Mouse (Mus musculus): ENCODE results near the gene Nudt12. TPM values are rescaled to one million over a fixed set of nuclear protein-coding genes. Genes with fewer than 3 reads are reported as not detected.

Gene Nudt12
- 6.6 and 10.0 TPM in 2 replicates for polyA plus RNA-seq (2016; fragmentation: Nextera tagmentation; extraction: Ambion mirVana)

DNA sequence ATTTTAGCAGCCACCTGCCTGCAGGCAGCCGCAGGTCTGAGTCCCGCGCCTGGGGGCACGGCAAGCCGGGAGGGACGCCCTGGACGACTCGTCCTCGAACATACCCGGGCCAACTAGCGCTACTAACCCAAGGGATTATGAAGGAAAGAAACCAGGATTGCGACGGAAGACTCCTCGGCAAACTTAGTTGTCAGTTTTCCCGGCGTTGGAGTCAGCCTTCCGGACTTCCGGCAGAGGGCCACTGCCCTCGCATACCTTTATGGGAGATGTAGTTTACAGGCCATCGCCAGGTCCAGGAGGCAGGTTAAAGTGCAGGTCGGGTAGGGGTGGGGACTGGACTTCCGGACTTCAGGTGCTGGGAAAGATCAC, at the start of gene Nudt12:
Nudt12 (minus strand) TSS at position 282 of the 369 bp plus-strand sequence.
- Histone ChIP-seq H3K9me3 (no peaks in the 10 kb centered on the region), H3K4me1 (replicated peaks) (peaks cover 9% of the 10 kb centered on the region; the same call in 1 of the 2 replicates), H3K4me3 (replicated peaks) (peak within 1 kb of the TSS; percentile 70), H3K27ac (peak within 1 kb of the TSS; percentile 64), H3K36me3 (peaks cover 4% of the 10 kb centered on the region; the same call in 1 of the 2 replicates), H3K9ac (replicated peaks) (peak within 1 kb of the TSS; percentile 69), H3K27me3 (no peaks in the 10 kb centered on the region), H3K4me2 (peak within 1 kb of the TSS; percentile 75)
- 1% methylated on average over 22 of the region's 22 CpGs for WGBS
- peak; percentile 78 for ATAC-seq (ENCODE audit: insufficient number of reproducible peaks, insufficient read depth, low FRiP score, low TSS enrichment, low read depth)

DNA sequence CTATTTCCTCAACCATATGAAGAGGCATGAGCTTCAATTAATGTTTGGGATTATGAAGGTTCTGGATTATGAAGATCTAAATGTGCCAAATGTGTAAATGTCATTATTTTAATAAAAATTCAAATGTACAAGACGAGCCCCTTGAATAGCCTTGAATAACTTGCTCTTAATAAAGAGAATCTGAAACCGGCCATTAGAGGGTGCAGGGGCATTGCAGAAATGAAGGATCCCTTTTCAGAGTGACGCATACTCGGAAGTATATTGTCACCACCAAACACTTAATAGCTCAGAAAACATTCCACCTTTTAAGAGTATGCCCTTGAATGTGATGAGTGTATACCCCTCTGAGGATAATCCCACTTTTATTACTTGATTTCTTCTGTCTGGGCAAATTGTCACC, 40.1 kb upstream of the Nudt12 start:
- ATAC-seq (ENCODE audit: insufficient number of reproducible peaks, insufficient read depth, low FRiP score, low TSS enrichment, low read depth): no peak
- Histone ChIP-seq H3K9me3 (no peaks in the 10 kb centered on the region), H3K9ac (replicated peaks) (no peak overlapping the region), H3K4me3 (replicated peaks) (no peak overlapping the region), H3K4me1 (replicated peaks) (no peaks in the 10 kb centered on the region), H3K4me2 (no peak overlapping the region), H3K27me3 (no peaks in the 10 kb centered on the region), H3K27ac (no peak overlapping the region), H3K36me3 (no peaks in the 10 kb centered on the region)
- 74% methylated on average over 4 of the region's 4 CpGs for WGBS

DNA sequence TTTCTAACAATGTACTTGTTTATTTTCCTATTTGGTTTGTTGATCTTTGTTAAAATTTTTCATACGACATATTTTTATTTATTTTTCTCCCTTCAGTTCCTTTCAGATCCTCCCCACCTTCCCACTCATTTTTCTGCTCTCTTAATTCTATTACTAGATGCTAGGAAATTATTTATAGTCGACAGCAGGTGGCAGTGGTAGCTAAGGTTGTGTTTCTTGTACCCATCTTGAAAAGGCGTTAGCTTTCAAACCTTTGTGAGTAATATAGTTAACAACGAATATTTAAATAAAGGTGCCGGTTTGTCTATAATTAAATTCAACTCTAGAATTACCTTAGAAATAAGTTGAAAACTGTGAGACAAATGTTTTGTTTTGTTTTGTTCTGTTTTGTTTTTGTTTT, 26.6 kb upstream of the Nudt12 start:
- ATAC-seq (ENCODE audit: insufficient number of reproducible peaks, insufficient read depth, low FRiP score, low TSS enrichment, low read depth): no peak
- no peak overlapping the region for H3K27ac ChIP-seq
- H3K4me3 ChIP-seq (replicated peaks): no peak overlapping the region
- no peak overlapping the region for H3K4me2 ChIP-seq
- no peaks in the 10 kb centered on the region for H3K4me1 ChIP-seq (replicated peaks)
- H3K9ac ChIP-seq (replicated peaks): no peak overlapping the region
- no peaks in the 10 kb centered on the region for H3K36me3 ChIP-seq
- no peaks in the 10 kb centered on the region for H3K9me3 ChIP-seq
- no peaks in the 10 kb centered on the region for H3K27me3 ChIP-seq
- 56% methylated on average over 5 of the region's 5 CpGs for WGBS

DNA sequence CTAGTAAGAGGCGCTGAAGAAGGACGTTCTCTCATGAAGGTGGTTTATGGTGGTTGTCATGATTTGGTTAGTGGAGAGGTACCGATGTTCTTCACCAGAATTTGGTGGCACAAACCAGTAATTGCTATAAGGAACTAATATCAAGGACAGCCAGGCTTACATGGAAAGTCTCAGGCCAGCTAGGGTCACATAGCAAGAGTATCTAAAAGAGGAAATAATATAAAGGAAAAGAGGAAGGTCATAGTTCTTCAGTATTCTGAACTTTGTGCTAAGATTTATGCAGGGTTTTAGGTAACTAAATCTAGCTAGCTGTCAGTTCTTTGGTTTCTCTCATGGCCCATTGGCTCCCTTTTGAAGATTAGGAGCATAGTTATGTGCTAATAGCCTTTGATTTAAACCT, 20.3 kb upstream of the Nudt12 start:
- Histone ChIP-seq H3K4me1 (replicated peaks) (no peaks in the 10 kb centered on the region), H3K36me3 (no peaks in the 10 kb centered on the region), H3K27me3 (no peaks in the 10 kb centered on the region), H3K27ac (no peak overlapping the region), H3K9ac (replicated peaks) (no peak overlapping the region), H3K4me3 (replicated peaks) (no peak overlapping the region), H3K9me3 (no peaks in the 10 kb centered on the region), H3K4me2 (no peak overlapping the region)
- WGBS: 91% methylated on average over 3 of the region's 3 CpGs
- no peak for ATAC-seq (ENCODE audit: insufficient number of reproducible peaks, insufficient read depth, low FRiP score, low TSS enrichment, low read depth)

DNA sequence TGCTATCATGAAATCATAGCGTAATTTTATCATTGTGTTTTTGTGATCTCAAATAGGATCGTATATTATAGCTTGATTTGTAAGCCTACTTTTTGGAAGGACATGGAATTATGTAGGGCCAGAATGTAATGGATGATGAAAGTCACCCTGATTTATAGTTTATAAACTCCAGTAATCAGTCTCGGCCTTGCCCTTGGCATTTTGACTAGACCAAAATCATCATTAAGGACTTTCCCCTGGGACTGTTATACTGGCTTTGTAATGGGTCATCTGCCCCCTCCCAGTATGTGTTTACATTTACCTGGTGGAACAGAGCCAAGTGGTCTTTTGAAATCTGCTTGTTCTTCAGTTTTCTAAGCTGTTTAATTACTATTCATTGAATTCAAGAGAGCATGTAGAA, 13.2 kb upstream of the Nudt12 start:
- H3K27me3 ChIP-seq: no peaks in the 10 kb centered on the region
- H3K4me2 ChIP-seq: no peak overlapping the region
- no peak overlapping the region for H3K27ac ChIP-seq
- H3K9me3 ChIP-seq: no peaks in the 10 kb centered on the region
- H3K9ac ChIP-seq (replicated peaks): no peak overlapping the region
- H3K36me3 ChIP-seq: no peaks in the 10 kb centered on the region
- no peaks in the 10 kb centered on the region for H3K4me1 ChIP-seq (replicated peaks)
- no peak overlapping the region for H3K4me3 ChIP-seq (replicated peaks)
- WGBS: 61% methylated on average over 3 of the region's 3 CpGs
- no peak for ATAC-seq (ENCODE audit: insufficient number of reproducible peaks, insufficient read depth, low FRiP score, low TSS enrichment, low read depth)

DNA sequence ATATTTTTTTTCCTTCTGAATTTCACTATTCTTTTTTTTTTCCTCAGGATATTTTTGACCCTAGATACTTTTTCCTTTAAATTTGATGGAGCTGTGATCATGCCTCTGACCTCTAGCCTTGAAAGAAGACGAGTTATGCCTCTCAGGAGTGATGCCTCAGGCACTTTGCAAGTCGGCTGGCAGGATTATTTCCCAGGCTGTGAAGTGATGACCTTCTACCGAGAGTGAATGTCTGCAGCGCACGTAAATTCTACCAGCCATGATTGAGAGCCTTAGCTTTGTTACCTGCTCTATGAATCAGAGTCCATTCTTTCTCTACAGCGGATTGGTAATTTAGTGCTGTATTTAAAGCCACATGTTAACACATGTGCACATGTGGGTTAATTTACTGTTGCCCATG, 11.3 kb upstream of the Nudt12 start:
- no peak for ATAC-seq (ENCODE audit: insufficient number of reproducible peaks, insufficient read depth, low FRiP score, low TSS enrichment, low read depth)
- Histone ChIP-seq H3K36me3 (no peaks in the 10 kb centered on the region), H3K9ac (replicated peaks) (no peak overlapping the region), H3K9me3 (no peaks in the 10 kb centered on the region), H3K4me3 (replicated peaks) (no peak overlapping the region), H3K4me1 (replicated peaks) (no peaks in the 10 kb centered on the region), H3K27me3 (no peaks in the 10 kb centered on the region), H3K27ac (no peak overlapping the region), H3K4me2 (no peak overlapping the region)
- 22% methylated on average over 6 of the region's 6 CpGs for WGBS

DNA sequence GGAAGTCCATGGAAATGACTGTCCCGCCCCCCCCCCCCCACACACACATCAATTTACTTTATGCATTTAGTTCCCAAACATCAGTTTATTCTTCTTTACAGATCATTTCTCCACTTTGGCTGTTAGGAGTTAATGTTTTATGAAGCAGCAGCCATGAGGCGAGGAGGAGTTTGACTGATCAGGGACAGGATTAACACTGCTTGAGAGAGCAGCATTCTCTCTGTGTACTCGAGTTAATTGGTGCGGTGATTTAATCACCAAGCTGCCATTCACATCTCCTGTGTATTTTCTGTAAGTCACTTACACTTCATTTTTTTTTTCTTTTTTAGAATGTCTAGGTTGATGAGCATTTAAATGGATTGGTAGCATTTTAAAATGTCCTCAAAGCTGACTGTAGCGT, 10.8 kb upstream of the Nudt12 start:
- no peaks in the 10 kb centered on the region for H3K9me3 ChIP-seq
- no peak overlapping the region for H3K4me3 ChIP-seq (replicated peaks)
- ATAC-seq (ENCODE audit: insufficient number of reproducible peaks, insufficient read depth, low FRiP score, low TSS enrichment, low read depth): no peak
- H3K4me2 ChIP-seq: no peak overlapping the region
- no peaks in the 10 kb centered on the region; the same call in 1 of the 2 replicates for H3K4me1 ChIP-seq (replicated peaks)
- no peaks in the 10 kb centered on the region for H3K36me3 ChIP-seq
- no peak overlapping the region for H3K27ac ChIP-seq
- H3K9ac ChIP-seq (replicated peaks): no peak overlapping the region
- H3K27me3 ChIP-seq: no peaks in the 10 kb centered on the region
- 58% methylated on average over 5 of the region's 5 CpGs for WGBS

DNA sequence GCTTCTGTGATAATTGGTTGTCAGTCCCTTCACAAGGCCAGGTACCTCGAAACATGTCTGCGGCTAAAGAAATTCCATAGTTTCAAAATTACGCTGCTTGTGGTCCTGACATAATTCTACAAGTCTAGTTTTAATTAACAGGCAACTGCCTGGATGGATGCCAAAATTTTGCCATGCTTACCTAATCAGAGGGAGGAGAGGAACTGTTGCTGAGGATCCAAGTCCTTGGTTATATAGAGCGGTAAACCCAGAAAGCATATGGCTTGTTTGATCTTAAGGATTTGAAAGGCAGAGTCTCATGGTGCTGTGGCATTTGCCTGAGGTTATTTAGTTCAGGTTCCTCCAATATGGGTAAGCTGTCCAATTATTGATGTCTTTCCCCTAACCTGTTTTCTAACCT, 5.5 kb upstream of the Nudt12 start:
- H3K27ac ChIP-seq: no peak overlapping the region
- no peak overlapping the region for H3K4me3 ChIP-seq (replicated peaks)
- H3K36me3 ChIP-seq: no peaks in the 10 kb centered on the region
- H3K27me3 ChIP-seq: no peaks in the 10 kb centered on the region
- no peak overlapping the region for H3K4me2 ChIP-seq
- H3K9me3 ChIP-seq: no peaks in the 10 kb centered on the region
- H3K9ac ChIP-seq (replicated peaks): no peak overlapping the region
- no peak for ATAC-seq (ENCODE audit: insufficient number of reproducible peaks, insufficient read depth, low FRiP score, low TSS enrichment, low read depth)
- 59% methylated on average over 4 of the region's 4 CpGs for WGBS
- no peaks in the 10 kb centered on the region; the same call in 1 of the 2 replicates for H3K4me1 ChIP-seq (replicated peaks)

DNA sequence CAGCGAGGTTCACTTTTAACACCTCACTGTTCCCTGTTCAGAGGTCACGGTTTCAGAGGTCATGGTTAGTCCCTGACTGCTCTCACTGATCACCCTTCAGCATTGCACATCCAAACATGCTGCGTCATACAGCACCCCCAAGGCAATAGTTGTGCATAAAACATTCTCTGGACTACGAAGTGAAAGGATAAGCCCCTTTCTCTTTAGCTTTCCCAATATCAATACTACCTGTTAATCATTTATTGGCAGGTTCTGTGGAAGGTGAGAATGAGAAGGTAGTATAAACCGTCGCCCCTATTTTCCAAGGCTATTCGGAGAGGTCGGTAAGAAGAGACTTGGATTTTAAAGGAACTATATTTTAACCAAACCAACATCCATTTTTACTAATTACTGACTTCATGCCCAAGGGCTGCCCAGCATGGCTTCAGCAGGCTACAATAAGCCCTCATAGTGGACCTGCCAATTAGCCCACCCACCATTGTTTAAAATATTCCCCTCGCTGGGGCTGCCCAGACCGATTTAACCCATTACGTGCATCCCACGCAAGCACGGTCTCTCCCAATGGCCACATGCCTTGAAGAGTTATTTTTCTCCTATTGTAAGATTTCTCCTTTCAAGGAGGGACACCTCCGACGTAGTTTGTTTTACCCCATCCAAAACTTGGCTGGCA, 616 bp downstream of the Nudt12 start:
- WGBS: 11% methylated on average over 15 of the region's 15 CpGs
- Histone ChIP-seq H3K27ac (peak overlapping the region; percentile 64), H3K4me3 (replicated peaks) (peak overlapping the region; percentile 70), H3K9me3 (no peaks in the 10 kb centered on the region), H3K27me3 (no peaks in the 10 kb centered on the region), H3K4me2 (peak overlapping the region; percentile 75), H3K36me3 (peaks cover 4% of the 10 kb centered on the region; the same call in 1 of the 2 replicates), H3K9ac (replicated peaks) (peak overlapping the region; percentile 69), H3K4me1 (replicated peaks) (peaks cover 9% of the 10 kb centered on the region; the same call in 1 of the 2 replicates)
- peak; percentile 53 for ATAC-seq (ENCODE audit: insufficient number of reproducible peaks, insufficient read depth, low FRiP score, low TSS enrichment, low read depth)

DNA sequence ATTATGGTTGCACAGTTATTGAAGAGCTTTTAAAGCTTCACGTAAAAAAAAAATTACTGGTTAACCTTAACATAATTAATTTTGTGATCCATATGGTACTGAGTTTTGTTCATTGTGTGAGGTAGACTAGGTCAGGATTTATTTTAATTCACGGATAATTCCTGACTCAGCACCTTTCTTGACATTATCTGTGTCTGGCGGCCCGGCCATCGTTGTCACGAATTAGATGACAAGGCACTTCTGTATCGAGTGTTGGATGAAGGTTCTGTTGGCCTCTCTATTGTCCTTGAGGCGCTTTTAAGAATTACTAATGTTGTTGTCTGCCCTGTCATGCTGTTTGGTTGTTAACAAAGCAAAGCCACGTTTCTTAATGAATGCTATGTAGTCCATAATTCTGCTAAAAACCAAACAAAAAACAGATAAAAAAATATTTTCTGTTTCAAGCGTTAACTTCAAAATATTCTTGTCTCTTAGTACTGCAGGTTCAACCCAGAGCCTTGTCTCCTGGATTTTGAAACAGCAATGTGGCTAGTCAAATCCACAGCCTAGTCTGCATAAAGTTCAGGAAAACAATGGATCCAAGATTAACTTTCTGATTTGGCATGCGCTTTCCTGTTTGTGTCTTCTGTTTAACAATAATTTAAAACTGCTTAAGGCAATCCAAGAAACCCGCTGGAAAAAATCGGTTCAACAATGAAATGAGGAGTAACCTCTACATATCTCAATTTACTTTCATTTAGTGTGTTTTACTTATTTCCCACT, 1.4 kb downstream of the Nudt12 start:
- H3K36me3 ChIP-seq: peaks cover 4% of the 10 kb centered on the region; the same call in 1 of the 2 replicates
- no peaks in the 10 kb centered on the region for H3K27me3 ChIP-seq
- H3K4me3 ChIP-seq (replicated peaks): no peak overlapping the region
- ATAC-seq (ENCODE audit: insufficient number of reproducible peaks, insufficient read depth, low FRiP score, low TSS enrichment, low read depth): no peak
- no peak overlapping the region for H3K4me2 ChIP-seq
- H3K9ac ChIP-seq (replicated peaks): no peak overlapping the region
- no peak overlapping the region for H3K27ac ChIP-seq
- H3K9me3 ChIP-seq: no peaks in the 10 kb centered on the region
- 82% methylated on average over 13 of the region's 13 CpGs for WGBS
- H3K4me1 ChIP-seq (replicated peaks): peaks cover 9% of the 10 kb centered on the region; the same call in 1 of the 2 replicates

DNA sequence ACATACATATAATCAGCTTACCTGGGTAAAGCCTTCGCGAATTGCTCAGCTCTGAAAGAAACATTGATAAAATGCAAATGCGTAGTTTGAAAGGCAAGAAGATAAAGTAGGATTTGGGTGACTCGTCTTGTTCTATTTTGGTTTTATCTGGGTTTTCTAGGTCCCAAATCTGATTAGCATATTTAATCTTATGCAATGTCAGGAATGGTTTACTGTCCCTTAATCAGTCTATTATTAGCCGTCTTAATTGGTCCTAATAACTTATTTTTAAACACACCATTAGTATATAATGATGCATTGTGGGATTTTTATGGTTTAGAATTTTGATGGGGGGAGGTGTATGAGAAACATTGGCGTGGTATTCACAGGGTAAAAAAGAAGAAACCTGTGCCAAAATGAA, 21.9 kb downstream of the Nudt12 start, which contains the start of gene Pdzph1:
Pdzph1 (minus strand) TSS at position 101 of the 400 bp plus-strand sequence.
- H3K9ac ChIP-seq (replicated peaks): no peak within 1 kb of the TSS
- 0 out of 2 replicates have a peak, but pooled peaks cover 13% of the 10 kb centered on the region for H3K4me1 ChIP-seq (replicated peaks)
- 84% methylated on average over 6 of the region's 6 CpGs for WGBS
- no peaks in the 10 kb centered on the region for H3K27me3 ChIP-seq
- ATAC-seq (ENCODE audit: insufficient number of reproducible peaks, insufficient read depth, low FRiP score, low TSS enrichment, low read depth): no peak
- no peak within 1 kb of the TSS for H3K4me3 ChIP-seq (replicated peaks)
- H3K4me2 ChIP-seq: no peak within 1 kb of the TSS
- H3K27ac ChIP-seq: no peak within 1 kb of the TSS
- H3K9me3 ChIP-seq: no peaks in the 10 kb centered on the region
- H3K36me3 ChIP-seq: no peaks in the 10 kb centered on the region
